Mouse (Mus musculus): ENCODE data around the gene Oas1d. TPM values are rescaled to one million over a fixed set of nuclear protein-coding genes. Genes with fewer than 3 reads are reported as not detected.

Oas1d gene
- polyA plus RNA-seq, 1 experiment from 2014 or later = not detected

DNA sequence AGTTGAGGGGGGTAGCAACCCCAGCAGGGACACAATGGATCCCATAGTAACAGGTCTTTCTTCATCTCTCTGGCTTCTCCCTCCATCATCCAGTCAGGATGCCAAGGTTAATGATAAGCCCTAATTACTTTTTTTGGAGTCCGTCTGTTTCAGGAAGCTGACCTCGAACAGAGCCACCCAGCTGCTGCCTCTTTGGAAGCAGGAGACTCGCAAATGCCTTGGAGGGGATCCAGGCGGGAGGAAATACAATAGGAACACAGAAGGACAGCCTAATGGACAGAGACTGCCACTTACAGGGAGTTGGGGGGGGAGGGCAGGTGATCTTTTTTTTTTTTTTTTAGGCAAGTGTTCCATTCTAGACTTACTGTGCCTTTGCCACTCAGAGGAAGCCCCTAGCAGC, 55.4 kb downstream of the Oas1d start:
- DNase-seq (ENCODE audit: low spot score) (no peak), ATAC-seq (replicated peaks; ENCODE audit: low FRiP score) (no peak)
- 56% methylated on average over 4 of the region's 4 CpGs for WGBS
- no peaks in the 10 kb centered on the region for H3K9me3 ChIP-seq (ENCODE audit: control insufficient read depth, low read length)
- no peaks in the 10 kb centered on the region for H3K4me1 ChIP-seq (replicated peaks; ENCODE audit: control insufficient read depth, insufficient read depth, low read length)
- no peak overlapping the region for H3K4me3 ChIP-seq (ENCODE audit: low read depth, low read length)
- H3K9ac ChIP-seq (ENCODE audit: low read depth, low read length) = no peak overlapping the region
- no peaks in the 10 kb centered on the region for H3K27me3 ChIP-seq (replicated peaks; ENCODE audit: control insufficient read depth, insufficient read depth, low read length)
- no peaks in the 10 kb centered on the region for H3K36me3 ChIP-seq (ENCODE audit: control insufficient read depth, insufficient read depth, low read length)
- no peak overlapping the region for H3K27ac ChIP-seq (ENCODE audit: low read depth, low read length)
- no peak overlapping the region for H3K4me2 ChIP-seq

Other genes starting within 250 kb of the Oas1d start
- 0.23 and 1.1 TPM in 2 replicates for gene Dtx1, start 202.6 kb upstream of the Oas1d start, polyA plus RNA-seq (2014; fragmentation: Nextera tagmentation; extraction: Ambion mirVana)
- 0.23 and 0.29 TPM in 2 replicates for gene Oas2, start 164.7 kb upstream of the Oas1d start, polyA plus RNA-seq (2014; fragmentation: Nextera tagmentation; extraction: Ambion mirVana)
- gene Oas3, start 136.9 kb upstream of the Oas1d start, polyA plus RNA-seq (2014; fragmentation: Nextera tagmentation; extraction: Ambion mirVana) = 0.04 and 0.08 TPM in 2 replicates
- gene Oas1e, start 119.0 kb upstream of the Oas1d start, polyA plus RNA-seq (2014; fragmentation: Nextera tagmentation; extraction: Ambion mirVana) = not detected in 2 replicates
- gene Oas1c, start 102.0 kb upstream of the Oas1d start, polyA plus RNA-seq (2014; fragmentation: Nextera tagmentation; extraction: Ambion mirVana) = 0.19 TPM in 1 of 2 replicates, not detected in the other
- not detected in 2 replicates for gene Oas1f, start 67.2 kb upstream of the Oas1d start, polyA plus RNA-seq (2014; fragmentation: Nextera tagmentation; extraction: Ambion mirVana)
- gene Oas1h, start 53.1 kb upstream of the Oas1d start, polyA plus RNA-seq (2014; fragmentation: Nextera tagmentation; extraction: Ambion mirVana) = not detected in 2 replicates
- gene Oas1g, start 26.9 kb upstream of the Oas1d start, polyA plus RNA-seq (2014; fragmentation: Nextera tagmentation; extraction: Ambion mirVana) = 0.23 and 0.39 TPM in 2 replicates
- gene Oas1a, start 7.0 kb upstream of the Oas1d start, polyA plus RNA-seq (2014; fragmentation: Nextera tagmentation; extraction: Ambion mirVana) = 1.3 and 1.6 TPM in 2 replicates
- gene Rph3a, start 95.6 kb downstream of the Oas1d start, polyA plus RNA-seq (2014; fragmentation: Nextera tagmentation; extraction: Ambion mirVana) = not detected in 2 replicates

Measured in liver, embryonic 11.5 days (tissue).